Mouse (Mus musculus): ENCODE data around the gene Adamtsl1.

Gene Adamtsl1

DNA sequence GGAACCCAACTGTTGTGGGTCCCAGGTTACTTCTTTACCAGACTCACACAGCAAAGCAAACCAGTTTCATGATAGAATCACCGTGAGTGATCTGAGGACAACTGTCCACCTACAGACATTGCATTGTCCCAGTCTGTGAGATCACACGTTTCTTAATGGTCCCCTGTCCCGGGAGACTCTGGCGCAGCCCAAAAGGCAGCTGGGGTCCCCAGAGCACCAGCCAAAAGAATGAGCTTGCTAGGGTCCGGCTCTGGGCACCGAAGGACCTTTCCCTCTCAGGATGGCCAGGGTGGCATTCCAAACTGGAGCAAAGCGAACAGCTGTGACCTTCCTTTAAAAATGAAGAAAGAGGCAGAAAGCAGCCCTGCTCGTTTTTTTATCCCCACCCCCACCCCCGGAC is at the start of gene Adamtsl1:
Gene Adamtsl1 (plus strand): TSS at position 381 of the 400 bp plus-strand sequence.
- DNase-seq: no peak

DNA sequence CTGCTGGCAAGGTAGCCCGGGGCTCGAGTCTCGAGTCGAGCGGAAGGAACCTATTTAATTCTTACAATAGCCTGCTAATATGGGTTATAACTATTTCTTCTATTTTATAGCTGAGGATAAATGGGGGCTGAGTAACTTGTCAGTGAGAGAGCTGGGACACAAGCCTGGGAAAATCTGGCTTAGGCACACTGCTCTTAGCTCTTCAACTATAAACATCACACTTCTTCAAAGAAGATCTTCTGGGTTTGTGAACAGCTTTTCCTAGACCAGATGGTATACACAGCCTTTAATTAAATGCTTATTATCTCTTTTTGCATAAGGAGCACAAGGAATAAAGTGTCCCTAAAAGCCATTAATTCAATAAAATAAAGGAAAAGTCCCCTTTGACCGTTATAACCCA is 30.4 kb upstream of the Adamtsl1 start:
- no peak for DNase-seq

DNA sequence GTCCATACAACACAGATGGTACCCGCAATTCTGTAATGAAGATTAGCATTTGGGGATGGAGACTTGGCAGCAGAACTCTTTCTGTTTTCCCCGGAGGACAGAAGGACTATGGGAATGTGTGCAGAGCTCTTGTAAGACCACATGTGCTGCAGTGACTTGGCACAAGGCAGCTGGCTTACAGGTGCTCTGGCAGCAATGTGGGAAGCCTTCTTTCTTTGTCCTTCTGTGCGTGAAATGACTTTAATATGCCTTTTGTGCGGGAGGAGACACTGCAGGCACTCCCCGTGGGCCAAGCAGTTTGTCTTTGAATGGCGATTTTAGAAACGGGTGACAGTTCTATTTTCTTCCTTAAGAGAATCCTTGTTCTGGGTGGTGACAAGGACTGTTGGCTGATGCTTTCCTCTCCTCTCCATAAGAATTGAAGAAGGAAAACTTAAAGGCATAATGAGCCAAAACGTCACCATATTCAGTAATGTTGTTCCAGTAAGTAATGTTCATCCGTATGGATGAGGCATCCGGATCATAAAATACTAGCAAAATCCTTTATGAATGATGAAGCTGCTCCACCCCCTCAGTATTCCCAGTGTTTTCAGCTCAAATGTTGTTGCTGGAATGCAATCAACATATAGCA is 27.5 kb upstream of the Adamtsl1 start:
- DNase-seq: no peak

DNA sequence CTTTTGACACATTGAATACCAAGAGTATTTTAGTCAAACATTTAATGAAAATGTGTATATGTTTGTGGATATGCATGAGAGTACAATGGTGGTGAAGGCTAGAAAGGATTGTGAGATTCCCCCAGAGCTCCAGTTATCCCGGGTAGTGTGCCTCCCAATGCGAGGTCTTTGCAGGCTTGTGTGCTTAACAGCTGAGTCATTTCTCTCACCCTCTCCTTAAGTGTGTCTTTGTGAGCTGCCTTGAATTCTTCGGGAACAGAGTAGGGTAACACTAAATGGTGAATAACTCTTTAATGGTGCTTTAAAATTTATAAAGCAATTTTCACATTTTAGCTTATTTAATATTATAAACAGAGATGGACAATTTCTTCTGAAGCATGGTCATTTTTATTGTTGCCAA is 8.3 kb upstream of the Adamtsl1 start:
- no peak for DNase-seq

DNA sequence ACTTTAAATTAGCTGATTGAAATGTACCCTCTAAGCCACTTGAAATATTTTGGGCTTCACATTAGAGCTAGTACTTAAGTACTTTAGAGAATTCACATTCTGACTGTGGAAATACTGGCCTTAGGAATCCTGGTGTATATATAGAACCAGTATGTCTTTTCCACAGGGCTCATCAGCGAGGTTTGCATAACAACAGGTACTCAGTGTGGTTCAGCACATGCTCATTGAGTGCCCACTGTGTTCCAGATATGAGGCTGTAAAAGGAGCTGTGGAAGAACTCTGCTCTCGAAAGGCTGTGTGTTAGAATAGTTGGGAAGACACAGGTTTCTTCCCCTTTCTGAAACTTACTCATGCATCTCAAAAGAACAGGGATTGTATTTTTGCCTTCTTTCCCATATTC is 7.0 kb upstream of the Adamtsl1 start:
- no peak for DNase-seq

DNA sequence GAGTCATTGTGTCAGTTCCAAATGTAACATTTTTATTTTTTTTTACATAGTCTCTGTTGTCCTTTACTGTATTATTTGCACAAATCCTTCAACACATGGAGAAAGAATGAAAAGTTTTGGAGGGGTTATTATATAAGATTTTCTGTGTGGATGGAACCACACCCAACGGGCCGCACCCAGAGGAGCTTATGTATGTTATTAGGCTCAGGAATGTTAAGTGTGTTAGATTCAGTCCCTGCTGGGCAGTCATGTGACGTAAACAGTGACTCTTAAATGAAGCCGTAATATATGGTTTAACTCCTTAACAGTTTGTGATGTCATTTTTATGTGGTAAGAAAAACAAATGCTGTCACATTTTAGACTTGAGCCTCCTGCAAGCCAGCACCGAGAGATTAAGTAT is 6.5 kb upstream of the Adamtsl1 start:
- no peak for DNase-seq

DNA sequence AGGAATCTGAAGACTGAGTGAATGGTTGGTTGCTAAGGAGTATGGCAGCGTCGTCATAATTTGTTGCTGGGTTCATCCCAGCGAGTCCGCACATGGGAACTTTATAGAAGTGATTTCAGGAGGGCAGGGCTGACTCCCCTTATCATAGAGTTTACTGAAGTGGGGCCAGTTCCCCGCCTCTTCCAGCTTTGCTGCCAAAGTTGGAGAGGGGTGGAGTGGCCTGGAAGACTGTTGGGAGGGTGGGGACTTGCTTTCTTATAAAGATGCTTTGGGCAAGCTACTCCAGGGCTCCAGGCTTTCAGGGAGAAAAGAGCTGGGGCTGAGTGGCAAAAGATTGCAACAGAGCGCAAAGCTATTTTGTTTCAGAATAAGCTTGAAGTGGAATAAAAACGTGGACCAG is 684 bp upstream of the Adamtsl1 start:
- DNase-seq: no peak

DNA sequence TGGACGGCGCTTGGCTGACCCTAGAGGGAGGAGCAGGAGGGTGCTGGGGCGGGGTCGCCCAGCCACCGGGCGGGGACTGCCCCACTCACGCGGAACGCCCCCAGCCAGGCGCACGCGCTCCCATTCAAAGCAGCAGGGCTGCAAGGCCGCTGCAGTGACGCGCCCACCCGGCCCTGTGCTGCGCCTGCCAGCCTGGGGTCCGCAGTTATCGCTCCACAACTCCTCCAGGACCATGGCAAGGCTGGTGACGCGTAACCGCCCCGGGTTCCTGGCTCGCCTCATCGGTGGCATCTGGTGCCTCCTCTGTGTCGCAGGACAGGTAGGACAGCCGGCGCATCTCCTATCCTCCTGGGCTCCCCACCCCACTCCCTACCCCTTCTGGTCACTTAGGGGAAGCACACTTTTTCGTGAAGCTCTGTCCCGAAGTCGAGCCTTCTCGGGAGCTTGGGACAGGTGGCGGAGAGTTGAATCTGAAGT is 271 bp downstream of the Adamtsl1 start:
- peak; percentile 7 for DNase-seq

DNA sequence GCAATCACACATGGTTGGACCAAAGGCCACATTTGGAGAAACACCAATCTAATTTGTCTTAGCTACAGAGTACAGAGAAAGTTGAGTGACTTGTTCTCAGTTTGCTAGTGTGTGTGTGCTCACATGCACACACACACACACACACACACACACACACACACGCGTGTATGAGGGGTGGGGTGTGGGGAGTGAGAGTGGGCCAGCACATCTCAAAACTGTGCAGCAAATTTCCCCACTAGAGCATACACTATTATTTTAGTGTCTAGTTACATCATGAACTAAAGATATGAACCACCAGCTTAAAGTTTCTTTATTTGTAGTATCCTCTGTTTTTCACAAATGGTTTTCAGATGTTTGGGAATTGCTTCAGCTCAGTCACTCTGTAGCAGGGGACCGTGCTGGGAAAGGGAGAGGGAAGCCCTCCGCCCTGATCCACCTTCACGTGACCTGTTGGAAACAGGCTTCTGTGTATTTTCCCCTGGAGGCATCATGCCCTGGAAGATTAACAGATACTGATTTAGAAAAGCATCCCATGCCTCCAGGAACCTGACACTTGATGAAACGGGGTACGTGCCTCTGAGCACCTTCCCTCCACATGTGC is 13.1 kb downstream of the Adamtsl1 start:
- DNase-seq: no peak

DNA sequence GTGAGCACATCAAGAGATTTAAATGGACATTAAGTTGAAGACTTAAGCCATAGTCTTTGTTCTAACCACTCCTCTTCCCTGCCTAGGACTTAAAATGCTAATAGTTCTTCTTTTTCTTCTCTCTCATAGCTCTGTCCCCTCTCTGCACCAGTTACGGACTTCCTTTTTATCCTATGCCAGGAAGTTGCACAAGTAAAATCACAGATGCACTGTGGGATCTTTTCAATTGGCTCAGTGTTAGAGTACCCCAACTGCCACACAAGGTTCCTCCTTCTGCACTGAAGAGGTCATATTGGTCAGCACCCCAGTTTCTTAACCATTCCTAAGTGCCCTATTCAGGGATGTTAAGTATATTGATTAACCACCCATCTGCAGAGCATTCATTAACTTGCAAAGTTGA is 15.9 kb downstream of the Adamtsl1 start:
- no peak for DNase-seq

DNA sequence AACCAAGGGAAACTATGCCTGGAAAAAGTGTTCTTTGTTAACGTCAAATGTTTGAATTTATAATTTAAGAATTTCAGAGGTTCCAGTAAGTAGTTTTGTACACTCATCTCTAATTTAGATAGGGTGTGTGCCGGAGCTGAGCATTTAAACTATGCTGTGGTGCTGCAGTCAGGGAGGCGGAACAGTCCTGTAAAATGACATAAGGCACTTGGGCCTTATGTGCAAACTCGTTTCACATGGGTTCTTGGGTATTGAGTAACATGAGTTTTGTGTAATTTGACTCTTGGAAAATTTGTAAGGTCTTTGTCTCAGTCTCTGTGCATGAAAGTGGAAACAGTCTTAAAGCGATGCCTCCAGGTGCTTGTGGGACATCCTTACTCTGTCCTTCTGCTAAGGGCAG is 25.7 kb downstream of the Adamtsl1 start:
- no peak for DNase-seq

DNA sequence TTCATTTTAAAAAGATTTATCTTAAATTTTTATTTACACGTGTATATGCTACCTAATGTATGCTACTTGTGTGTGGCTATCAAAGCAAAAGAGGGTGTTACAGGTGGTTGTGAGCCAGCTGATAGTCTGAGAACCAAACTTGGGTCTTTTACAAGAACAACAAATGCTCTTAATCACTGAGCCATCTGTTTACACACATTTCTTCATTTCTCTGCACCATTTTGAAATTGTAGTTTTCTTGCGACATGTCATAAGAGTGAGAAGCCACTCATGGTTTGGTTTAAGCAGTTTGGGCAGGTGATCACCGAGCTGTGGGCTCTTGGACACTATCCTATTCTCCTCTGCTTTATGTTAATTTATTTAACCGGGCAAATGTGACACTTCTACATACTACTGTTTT is 29.2 kb downstream of the Adamtsl1 start:
- no peak for DNase-seq

DNA sequence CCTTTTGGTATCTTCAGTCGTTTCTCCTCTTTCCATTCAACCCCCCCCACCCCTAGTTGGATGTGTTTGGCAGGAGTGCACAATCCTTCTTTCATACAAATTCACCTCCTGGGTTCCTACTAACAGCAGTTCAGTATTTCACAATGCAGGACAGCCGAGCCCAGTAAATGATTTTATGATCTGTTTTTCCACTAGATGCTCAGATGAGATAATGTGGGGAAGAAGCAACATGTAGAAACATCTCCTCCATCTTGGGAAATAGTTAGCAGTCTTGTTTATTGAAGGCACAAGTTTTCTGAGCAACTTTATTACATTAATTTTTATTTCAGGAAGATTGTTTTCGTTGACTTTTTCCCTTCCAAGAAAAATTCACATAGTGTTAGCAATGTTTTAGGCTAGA is 40.7 kb downstream of the Adamtsl1 start:
- no peak for DNase-seq

DNA sequence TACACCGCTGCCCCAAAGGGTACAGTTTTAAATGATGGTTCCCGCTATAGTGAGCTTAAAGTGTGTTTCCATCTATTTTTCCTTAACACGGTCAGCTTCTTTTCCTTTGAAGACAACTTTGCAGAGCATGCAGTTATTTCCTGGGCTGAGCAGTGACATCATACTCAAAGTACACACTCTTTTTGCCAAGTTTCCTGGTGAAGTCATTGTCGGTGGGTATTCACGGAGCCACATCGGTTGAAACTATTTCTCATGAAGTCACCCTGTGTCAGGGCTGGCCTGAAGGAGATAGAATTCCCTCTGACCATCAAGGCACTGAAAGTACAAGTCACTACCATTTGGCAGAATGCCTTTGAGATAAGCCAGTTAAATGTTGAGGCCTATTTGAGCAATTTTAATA is 45.8 kb downstream of the Adamtsl1 start:
- no peak for DNase-seq

DNA sequence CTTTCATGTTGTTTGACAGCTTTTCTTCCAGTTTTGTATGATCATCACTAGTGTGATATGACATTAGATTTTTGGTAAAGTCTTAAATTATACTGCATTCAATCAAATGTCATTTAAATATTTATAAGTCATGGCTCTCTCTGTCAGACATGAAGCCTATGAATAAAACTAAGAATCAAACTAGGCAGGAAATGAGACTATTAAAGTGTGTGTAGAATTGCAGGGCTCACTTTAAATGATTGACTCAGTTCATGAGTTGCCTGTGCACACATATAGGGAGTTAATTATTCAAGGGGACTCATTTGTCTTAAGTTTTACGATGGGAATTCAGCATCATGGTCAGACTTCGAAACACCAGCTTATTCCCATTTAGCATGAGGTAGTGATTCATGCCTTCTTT is 71.5 kb downstream of the Adamtsl1 start:
- no peak for DNase-seq

DNA sequence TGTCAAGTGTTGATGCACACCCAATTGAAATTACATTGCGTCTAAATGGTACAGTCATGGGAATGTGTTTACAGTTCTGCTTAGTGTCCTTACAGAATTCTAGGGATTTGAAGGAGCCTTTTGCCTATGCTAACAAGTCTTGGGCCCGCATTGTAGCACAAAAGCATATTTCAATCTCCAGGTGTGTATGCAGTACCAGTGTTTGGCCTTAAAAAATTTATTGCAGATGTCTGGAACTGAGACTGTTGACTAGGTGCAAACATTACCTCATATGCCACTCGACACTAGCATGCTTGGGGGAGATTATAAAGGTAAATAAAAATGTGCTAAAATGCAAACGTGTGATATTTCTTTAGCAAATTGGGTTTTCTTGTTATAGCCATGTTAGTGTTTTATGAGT is 75.0 kb downstream of the Adamtsl1 start:
- no peak for DNase-seq

DNA sequence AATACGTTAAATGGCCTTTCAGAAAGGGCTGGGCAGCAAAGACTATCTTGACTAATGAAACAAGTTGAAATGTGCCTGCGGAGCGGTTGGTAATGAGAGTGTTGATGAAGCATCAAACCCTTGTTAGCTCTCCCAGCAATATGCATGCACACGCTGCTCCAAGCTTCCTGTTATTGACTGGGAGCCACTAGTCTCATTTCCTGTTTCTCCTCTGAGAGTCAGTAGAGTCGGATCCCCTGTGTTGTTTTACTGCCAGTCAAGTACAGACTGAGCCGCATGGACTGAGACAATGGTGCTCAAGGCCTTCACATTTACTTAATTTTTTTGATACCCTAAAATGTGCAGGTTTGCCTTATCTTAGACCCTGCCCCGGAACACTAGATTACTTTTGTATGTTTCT is 77.1 kb downstream of the Adamtsl1 start:
- DNase-seq: no peak

DNA sequence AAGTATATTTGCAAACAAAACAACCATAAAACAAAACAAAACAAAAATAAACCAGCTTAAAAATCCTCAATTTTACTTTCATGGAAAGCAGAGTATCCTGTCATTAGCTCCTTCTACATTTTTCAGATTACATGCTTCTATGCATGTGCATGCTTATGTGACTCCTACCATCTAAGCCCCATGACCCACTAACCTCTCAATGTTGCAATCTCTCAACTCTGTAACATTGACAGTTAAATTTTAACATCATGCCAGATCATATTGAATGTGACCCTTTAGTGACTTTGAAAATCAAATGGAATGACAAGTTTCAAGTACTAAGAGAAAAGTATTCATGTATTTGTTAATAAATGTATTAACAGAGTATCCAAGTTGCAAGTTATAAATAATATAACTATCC is 80.2 kb downstream of the Adamtsl1 start:
- no peak for DNase-seq

DNA sequence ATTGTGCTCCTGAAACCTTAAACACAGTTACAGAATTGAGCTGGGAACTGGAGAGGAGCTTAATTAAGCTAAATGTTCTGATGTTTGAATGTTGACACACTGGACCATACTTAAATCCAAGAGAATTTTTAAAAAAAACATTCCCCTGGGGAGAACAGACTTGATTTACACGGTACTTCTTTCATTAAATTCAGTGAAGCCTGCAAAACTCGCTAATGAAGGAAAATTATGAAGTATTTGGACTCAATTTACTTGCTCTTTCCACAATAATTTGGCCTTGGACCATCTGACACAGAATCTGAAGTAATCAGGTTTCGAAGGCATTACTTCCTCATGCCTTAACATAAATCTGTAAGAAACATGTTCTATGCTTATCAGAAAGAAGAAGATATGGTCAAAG is 99.4 kb downstream of the Adamtsl1 start:
- no peak for DNase-seq

DNA sequence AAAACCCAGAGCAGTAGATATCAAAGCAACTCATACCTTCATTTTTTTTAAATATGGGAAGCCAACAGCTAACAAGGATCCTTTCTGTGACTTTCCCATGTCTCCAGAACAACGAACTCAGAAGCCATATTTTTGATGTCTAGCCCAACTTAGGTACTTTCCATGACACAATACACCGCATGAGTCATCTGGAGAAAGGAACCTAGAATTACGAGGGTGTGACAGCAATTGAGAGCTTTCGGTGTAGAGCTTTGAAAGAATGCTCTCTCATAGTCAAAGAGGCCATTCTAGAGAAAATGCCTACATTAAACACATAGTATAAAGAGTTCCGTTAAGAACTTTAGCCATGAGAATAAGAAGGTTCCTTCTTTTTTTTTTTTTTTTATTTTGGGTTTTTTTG is 104.8 kb downstream of the Adamtsl1 start:
- no peak for DNase-seq

DNA sequence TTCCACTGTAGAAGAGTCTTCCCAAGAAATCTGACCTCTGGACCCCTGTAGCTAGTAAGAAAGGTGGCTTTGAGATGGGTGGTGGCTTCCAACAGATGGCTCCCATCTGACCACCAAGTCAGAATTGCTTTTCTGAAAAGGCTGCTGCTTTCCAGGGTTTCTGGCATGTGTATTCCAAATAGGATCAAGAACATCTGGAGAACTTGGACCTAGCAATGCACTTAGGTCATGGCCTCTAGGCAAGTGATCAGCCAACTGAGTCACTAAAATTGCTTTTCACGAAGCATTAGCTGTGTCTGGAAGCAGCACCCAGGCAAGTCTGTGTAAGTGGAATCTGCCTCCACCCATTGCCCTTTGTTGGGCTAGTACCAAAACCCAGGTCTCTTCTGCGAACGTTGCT is 105.3 kb downstream of the Adamtsl1 start:
- DNase-seq: no peak

DNA sequence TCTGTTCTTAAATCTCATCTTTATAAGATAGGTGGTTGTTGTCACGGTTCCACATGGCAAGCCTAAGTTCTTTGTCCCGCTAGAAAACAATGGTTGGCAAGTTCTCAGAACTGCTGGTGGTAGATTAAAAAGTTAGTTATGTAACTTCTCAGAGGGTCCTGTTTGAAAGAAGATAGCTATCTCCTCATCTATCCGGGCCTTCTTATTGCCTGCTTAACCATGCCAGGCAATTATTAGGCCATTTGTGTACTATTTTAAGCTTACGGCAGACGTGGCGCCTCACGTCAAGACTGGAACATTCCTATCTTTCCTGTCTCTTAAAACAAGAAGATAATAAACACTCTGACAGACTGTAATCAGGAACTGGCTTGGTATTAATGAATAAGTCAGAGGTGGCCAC is 115.4 kb downstream of the Adamtsl1 start:
- DNase-seq: no peak

DNA sequence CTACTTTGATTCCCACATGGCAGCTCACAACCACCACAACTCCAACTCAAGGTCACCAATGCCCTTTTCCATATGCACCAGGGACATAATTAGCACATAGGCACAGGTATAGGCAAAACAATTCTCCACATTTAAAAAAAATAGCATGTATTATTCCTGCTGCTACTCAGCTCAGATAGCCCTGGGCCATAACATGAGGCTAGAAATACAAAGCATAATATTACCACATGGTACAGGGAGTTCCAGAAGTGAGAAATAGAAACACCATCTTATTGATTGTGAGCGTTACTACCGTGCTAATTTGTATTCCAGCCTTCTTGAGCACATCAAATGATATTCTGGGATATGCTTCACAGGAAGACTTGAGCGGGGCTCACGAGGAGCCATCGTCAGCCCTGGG is 155.3 kb downstream of the Adamtsl1 start:
- no peak for DNase-seq

DNA sequence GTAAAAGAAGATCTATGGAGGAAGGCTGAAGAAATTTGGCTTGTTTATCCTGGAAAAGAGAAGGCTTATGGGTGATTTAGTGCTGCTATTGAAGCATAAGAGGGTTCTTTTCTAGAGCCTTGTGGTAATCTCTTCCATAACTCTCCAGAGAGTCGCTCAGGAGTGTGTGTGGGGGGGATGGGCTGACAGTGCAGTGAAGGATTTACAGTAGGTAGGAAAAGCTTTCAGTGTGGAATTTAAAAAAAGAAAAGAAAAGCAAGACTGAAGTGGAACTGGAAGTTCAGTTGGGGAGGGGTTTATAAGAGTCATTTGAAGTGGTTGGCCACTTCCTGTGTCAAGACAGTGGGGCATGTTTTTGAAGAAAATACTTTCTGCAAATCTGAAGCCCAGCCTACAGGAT is 155.8 kb downstream of the Adamtsl1 start:
- no peak for DNase-seq

DNA sequence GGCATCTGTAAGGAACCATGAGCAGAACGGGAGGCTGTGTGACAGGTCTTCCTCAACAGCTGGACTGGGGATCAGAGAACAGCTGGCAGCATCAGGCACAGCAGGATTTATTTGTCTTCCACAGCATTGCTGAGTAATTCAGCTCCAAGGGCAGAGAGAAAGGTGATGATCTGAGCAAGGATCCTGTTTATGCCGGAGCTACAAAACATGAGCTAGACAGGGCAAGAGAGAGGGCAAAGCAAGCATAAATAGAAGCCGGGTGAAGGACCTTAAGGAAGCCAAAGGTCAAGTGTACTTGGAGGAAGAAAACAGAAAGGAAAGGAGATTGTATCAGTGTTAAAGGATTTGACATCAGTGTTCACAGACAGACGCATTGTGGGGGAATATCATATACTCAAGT is 158.3 kb downstream of the Adamtsl1 start:
- DNase-seq: peak; percentile 26
